8 mouse cellular contexts compared by ENCODE assay signal in genomic region chr3:123092913-123093639, GRCm38 (mm10). TPM values are rescaled to one million over a fixed set of nuclear protein-coding genes. Genes with fewer than 3 reads are reported as not detected.
A peak's percentile ranks its signal among the peaks of the same experiment; 100 is the strongest.
DNase-seq lines count a peak whose midpoint lies in the region; ATAC-seq lines count a peak whose summit lies in the region.

No protein-coding gene starts in this region.

- DNase-seq in frontal cortex, postnatal 36 days (ENCODE audit: low spot score in 2 of 2) = no peak
- DNase-seq in midbrain, embryonic 14.5 days = peak; percentile 71
- DNase-seq in left cerebral cortex, adult 18-20 months (ENCODE audit: low spot score in 2 of 2) = no peak
- DNase-seq in frontal cortex, adult 2 months (ENCODE audit: extremely low spot score in 1 of 2, low spot score in 1 of 2) = no peak

- H3K4me1 ChIP-seq in embryonic facial prominence, embryonic 13.5 days = peaks cover 17% of the 10 kb centered on the region
- H3K4me1 ChIP-seq in kidney, embryonic 15.5 days = peaks cover 22% of the 10 kb centered on the region
- 0 out of 2 replicates have a peak, but pooled peaks cover 3% of the 10 kb centered on the region for H3K4me1 ChIP-seq in midbrain, embryonic 14.5 days (ENCODE audit: control insufficient read depth, insufficient read depth, low read length)

- peak overlapping the region; percentile 1; the same call in 1 of the 2 replicates for H3K27ac ChIP-seq in embryonic facial prominence, embryonic 13.5 days
- peak overlapping the region; percentile 81 for H3K27ac ChIP-seq in kidney, embryonic 15.5 days
- H3K27ac ChIP-seq in midbrain, embryonic 14.5 days (replicated peaks; ENCODE audit: low read depth, low read length) = 0 out of 2 replicates have a peak overlapping the region, but pooled peaks have one; percentile 41

- no peaks in the 10 kb centered on the region for H3K9me3 ChIP-seq in embryonic facial prominence, embryonic 13.5 days
- no peaks in the 10 kb centered on the region for H3K9me3 ChIP-seq in kidney, embryonic 15.5 days (replicated peaks)
- H3K9me3 ChIP-seq in midbrain, embryonic 14.5 days (ENCODE audit: control insufficient read depth, low read length) = no peaks in the 10 kb centered on the region

- ATAC-seq in frontal cortex, adult (ENCODE audit: low TSS enrichment) = peak; percentile 38; the same call in 1 of the 2 replicates
- 0 out of 2 replicates have a peak, but pooled peaks have one; percentile 26 for ATAC-seq in embryonic facial prominence, embryonic 13.5 days (ENCODE audit: insufficient number of reproducible peaks, insufficient read depth, low FRiP score, low TSS enrichment, low read depth)
- peak; percentile 96 for ATAC-seq in kidney, embryonic 15.5 days (replicated peaks; ENCODE audit: low FRiP score)
- ATAC-seq in midbrain, embryonic 14.5 days (ENCODE audit: low FRiP score, low TSS enrichment) = peak; percentile 48; the same call in 1 of the 2 replicates
- no peak for ATAC-seq in CD4-positive, CD25-positive, alpha-beta regulatory T cell, adult 4 months

- no peaks in the 10 kb centered on the region for H3K36me3 ChIP-seq in embryonic facial prominence, embryonic 13.5 days
- H3K36me3 ChIP-seq in kidney, embryonic 15.5 days = no peaks in the 10 kb centered on the region
- no peaks in the 10 kb centered on the region for H3K36me3 ChIP-seq in midbrain, embryonic 14.5 days (ENCODE audit: control insufficient read depth, insufficient read depth, low read length)

- H3K27me3 ChIP-seq in embryonic facial prominence, embryonic 13.5 days = no peaks in the 10 kb centered on the region
- no peaks in the 10 kb centered on the region for H3K27me3 ChIP-seq in kidney, embryonic 15.5 days
- H3K27me3 ChIP-seq in midbrain, embryonic 14.5 days (ENCODE audit: control insufficient read depth, insufficient read depth, low read length) = no peaks in the 10 kb centered on the region

- H3K4me3 ChIP-seq in embryonic facial prominence, embryonic 13.5 days = no peak overlapping the region
- no peak overlapping the region for H3K4me3 ChIP-seq in kidney, embryonic 15.5 days (replicated peaks)
- H3K4me3 ChIP-seq in midbrain, embryonic 14.5 days (replicated peaks; ENCODE audit: low read depth, low read length) = no peak overlapping the region

- 53% methylated on average over 12 of the region's 12 CpGs for WGBS in embryonic facial prominence, embryonic 13.5 days
- 26% methylated on average over 12 of the region's 12 CpGs for WGBS in kidney, embryonic 15.5 days
- 56% methylated on average over 12 of the region's 12 CpGs for WGBS in midbrain, embryonic 14.5 days

- peak overlapping the region; percentile 24; the same call in 1 of the 2 replicates for H3K4me2 ChIP-seq in embryonic facial prominence, embryonic 13.5 days
- H3K4me2 ChIP-seq in kidney, embryonic 15.5 days = peak overlapping the region; percentile 48
- no peak overlapping the region for H3K4me2 ChIP-seq in midbrain, embryonic 14.5 days (ENCODE audit: low read length)

- H3K9ac ChIP-seq in embryonic facial prominence, embryonic 13.5 days = no peak overlapping the region
- no peak overlapping the region for H3K9ac ChIP-seq in kidney, embryonic 15.5 days
- H3K9ac ChIP-seq in midbrain, embryonic 14.5 days (replicated peaks; ENCODE audit: low read length) = no peak overlapping the region

RNA-seq across cellular contexts. Expression of gene Myoz2, which starts 58.3 kb away (rescaled TPM):
- 1.5 and 1.9 TPM in 2 replicates for polyA plus RNA-seq in embryonic facial prominence, embryonic 13.5 days (2015; fragmentation: Nextera tagmentation; extraction: Ambion mirVana)
- 2.2 and 6.7 TPM in 2 replicates for polyA plus RNA-seq in kidney, embryonic 15.5 days (2015; fragmentation: Nextera tagmentation; extraction: Ambion mirVana)
- not detected in 2 replicates for polyA plus RNA-seq in midbrain, embryonic 14.5 days (2014; fragmentation: Nextera tagmentation; extraction: Ambion mirVana)
- under 1 TPM in 1 of 2 experiments, not detected in 1; 0.13 TPM for polyA plus RNA-seq in CD4-positive, CD25-positive, alpha-beta regulatory T cell, adult 4 months (2017; shearing (Covaris generic))
- under 1 TPM in 1 of 2 experiments, not detected in 1; 0.54 TPM for total RNA-seq in left cerebral cortex, adult 18-20 months (2021)
- polyA plus RNA-seq in frontal cortex, adult 2 months (2012; rRNA removed) = 0.12 and 0.19 TPM in 2 replicates

Comparison
In these comparisons a context has a peak if more than half of its experiments do, and no peak if none do; other contexts are left out.
1. H3K27ac ChIP-seq: peak in every context shown above with its lines; median percentile 81 in kidney, embryonic 15.5 days; 41 in midbrain, embryonic 14.5 days; 1 in embryonic facial prominence, embryonic 13.5 days.